Mouse (Mus musculus): ENCODE measurements around the gene Rtcb.

The Rtcb gene

GRCm38 (mm10) chr10:85957464-85957950 lies at the start of gene Rtcb:
Gene Rtcb, minus strand, starts transcription at chr10:85957823.
- DNase-seq (ENCODE audit: low spot score in 2 of 2): peak; percentile 96 to 99

- DNase-seq (ENCODE audit: low spot score in 2 of 2): no peak
These were observed 48.8 kb upstream of the Rtcb start for GRCm38 (mm10) chr10:86006455-86006854.

- DNase-seq (ENCODE audit: low spot score in 2 of 2): no peak
These were observed 42.8 kb upstream of the Rtcb start for GRCm38 (mm10) chr10:86000447-86000846.

- DNase-seq (ENCODE audit: low spot score in 2 of 2): no peak
These were observed 37.0 kb upstream of the Rtcb start for GRCm38 (mm10) chr10:85994543-85995104.

GRCm38 (mm10) chr10:85993836-85994235 lies 36.2 kb upstream of the Rtcb start:
- DNase-seq (ENCODE audit: low spot score in 2 of 2): no peak

- no peak for DNase-seq (ENCODE audit: low spot score in 2 of 2)
These were observed 34.8 kb upstream of the Rtcb start for GRCm38 (mm10) chr10:85992412-85992811.

GRCm38 (mm10) chr10:85989412-85990115 lies 31.9 kb upstream of the Rtcb start:
- no peak for DNase-seq (ENCODE audit: low spot score in 2 of 2)

GRCm38 (mm10) chr10:85972915-85973314 lies 15.3 kb upstream of the Rtcb start:
- no peak for DNase-seq (ENCODE audit: low spot score in 2 of 2)

GRCm38 (mm10) chr10:85971826-85972225 lies 14.2 kb upstream of the Rtcb start:
- no peak for DNase-seq (ENCODE audit: low spot score in 2 of 2)

- DNase-seq (ENCODE audit: low spot score in 2 of 2): peak in 1 of 2 experiments; percentile 14
These were observed 12.4 kb upstream of the Rtcb start for GRCm38 (mm10) chr10:85969894-85970620.

GRCm38 (mm10) chr10:85968731-85969130 lies 11.1 kb upstream of the Rtcb start:
- no peak for DNase-seq (ENCODE audit: low spot score in 2 of 2)

GRCm38 (mm10) chr10:85968157-85968634 lies 10.6 kb upstream of the Rtcb start:
- DNase-seq (ENCODE audit: low spot score in 2 of 2): peak; percentile 64 to 91

GRCm38 (mm10) chr10:85967411-85968156 lies 10.0 kb upstream of the Rtcb start:
- no peak for DNase-seq (ENCODE audit: low spot score in 2 of 2)

GRCm38 (mm10) chr10:85966476-85966875 lies 8.9 kb upstream of the Rtcb start:
- no peak for DNase-seq (ENCODE audit: low spot score in 2 of 2)

GRCm38 (mm10) chr10:85964316-85964715 lies 6.7 kb upstream of the Rtcb start:
- no peak for DNase-seq (ENCODE audit: low spot score in 2 of 2)

- no peak for DNase-seq (ENCODE audit: low spot score in 2 of 2)
These were observed 5.3 kb upstream of the Rtcb start for GRCm38 (mm10) chr10:85962897-85963296.

- no peak for DNase-seq (ENCODE audit: low spot score in 2 of 2)
These were observed 678 bp downstream of the Rtcb start for GRCm38 (mm10) chr10:85956871-85957419.

GRCm38 (mm10) chr10:85954429-85954828 lies 3.2 kb downstream of the Rtcb start:
- DNase-seq (ENCODE audit: low spot score in 2 of 2): no peak

- no peak for DNase-seq (ENCODE audit: low spot score in 2 of 2)
These were observed 4.2 kb downstream of the Rtcb start for GRCm38 (mm10) chr10:85953401-85953800.

- DNase-seq (ENCODE audit: low spot score in 2 of 2): no peak
These were observed 5.7 kb downstream of the Rtcb start for GRCm38 (mm10) chr10:85951765-85952443.
